Mouse (Mus musculus) kidney, adult 10 weeks (tissue): ENCODE data around the gene 1700016D06Rik. TPM values are rescaled to one million over a fixed set of nuclear protein-coding genes. Genes with fewer than 3 reads are reported as not detected.

Experiments
- polyA plus RNA-seq: library from polyadenylated mRNA; stranded (reverse); fragments of 350-450 nt; fragmentation: Illumina TruSeq; extraction: RNeasy Lipid Tissue Mini Kit (QIAGEN cat#74804); gene quantifications from one replicate; pipeline ENCODE4 v1.2.3, GENCODE M21; 2014; ENCODE audit warnings: low read depth, low replicate concordance

The 1700016D06Rik gene
- not detected for polyA plus RNA-seq

DNA sequence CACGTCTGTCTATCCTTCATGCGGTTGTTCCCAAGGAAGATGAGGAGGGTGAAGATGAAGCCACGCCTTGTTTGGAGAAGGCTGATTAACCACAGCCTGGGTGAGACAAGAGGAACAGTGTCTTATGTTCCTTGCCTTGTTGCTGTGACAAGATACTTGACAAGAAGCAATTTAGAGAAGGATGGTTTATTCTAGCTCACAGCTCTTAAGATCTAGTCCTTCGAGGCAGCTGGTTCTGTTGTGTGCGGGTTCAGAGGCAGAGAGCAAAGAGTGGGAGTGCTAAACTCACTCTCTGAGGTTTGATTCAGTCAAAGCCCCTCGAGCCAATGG, at the start of gene 1700016D06Rik:
TSS of gene 1700016D06Rik (minus strand) at position 31 of the 330 bp plus-strand sequence.

DNA sequence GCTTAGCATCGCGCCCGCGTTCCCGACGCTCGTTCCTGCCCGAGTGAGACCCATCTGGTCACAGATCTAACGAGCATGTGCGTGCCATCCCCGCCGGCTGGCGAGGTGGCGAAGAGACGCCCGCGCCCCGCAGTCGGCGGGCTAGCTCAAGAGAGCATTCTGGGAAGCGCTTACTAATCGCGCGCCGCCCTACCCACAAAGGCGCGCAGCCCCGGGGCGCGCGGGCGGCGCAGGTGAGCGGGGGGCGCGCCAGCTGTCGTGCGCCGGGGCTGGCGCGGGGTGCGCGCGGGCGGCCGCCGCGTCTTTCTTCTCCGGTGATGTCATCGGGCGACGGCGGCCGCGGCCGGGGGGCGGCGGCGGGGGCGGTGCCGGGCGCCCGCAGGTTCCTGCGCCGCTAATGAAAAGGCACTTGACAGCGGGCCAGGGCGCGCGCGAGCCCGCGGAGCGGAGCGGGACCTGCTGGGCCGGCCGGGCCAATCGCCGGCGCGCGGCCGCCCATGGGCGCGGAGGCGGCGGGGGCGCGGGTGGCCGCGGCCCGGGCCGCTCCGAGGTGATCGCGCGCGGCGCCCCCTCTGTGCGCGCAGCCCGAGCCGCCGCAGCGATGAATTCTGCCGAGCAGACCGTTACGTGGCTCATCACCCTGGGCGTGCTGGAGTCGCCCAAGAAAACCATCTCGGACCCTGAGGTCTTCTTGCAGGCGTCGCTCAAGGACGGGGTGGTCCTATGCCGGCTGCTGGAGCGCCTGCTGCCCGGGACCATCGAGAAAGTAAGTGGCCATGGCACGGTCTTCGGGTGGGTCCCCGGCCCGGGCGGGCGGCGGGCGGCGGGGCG, 27.0 kb upstream of the 1700016D06Rik start, which contains the start of gene Arhgef7:
TSS of gene Arhgef7 (plus strand) at position 71 of the 831 bp plus-strand sequence.

DNA sequence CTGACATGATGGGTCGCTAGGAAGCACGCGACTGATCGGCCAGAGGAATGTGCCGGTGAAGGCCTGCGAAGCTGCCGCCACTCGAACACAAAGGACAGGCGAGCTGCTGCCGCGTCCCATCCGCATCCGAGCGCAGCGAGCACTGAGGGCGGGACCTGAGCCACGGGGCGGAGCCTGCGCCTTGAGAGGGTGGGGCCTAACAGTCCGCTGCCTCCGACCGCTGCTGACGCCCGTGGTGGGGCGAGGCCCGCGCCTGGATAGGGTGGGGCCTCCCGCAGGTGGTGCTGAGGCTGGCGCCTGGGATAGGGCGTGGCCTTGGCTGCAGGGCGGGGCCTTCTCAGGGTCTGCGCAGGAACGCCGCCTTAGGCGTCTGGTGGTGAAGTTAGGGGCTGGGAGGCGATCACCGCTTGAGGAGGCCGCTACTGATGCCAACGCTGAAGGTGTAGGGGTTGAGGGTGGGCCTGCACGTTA, 65.2 kb downstream of the 1700016D06Rik start, which contains the start of gene Ankrd10:
TSS of gene Ankrd10 (minus strand) at position 147 of the 471 bp plus-strand sequence.

Other genes starting within 250 kb of the 1700016D06Rik start
- gene Rab20, start 222.4 kb downstream of the 1700016D06Rik start, polyA plus RNA-seq, result 9.0 TPM
- 13.5 TPM for gene Naxd, start 203.6 kb downstream of the 1700016D06Rik start, polyA plus RNA-seq
- 10.3 TPM for gene Cars2, start 150.3 kb downstream of the 1700016D06Rik start, polyA plus RNA-seq
- 22.4 TPM for gene Ing1, start 145.5 kb downstream of the 1700016D06Rik start, polyA plus RNA-seq
- gene Ankrd10, start 65.3 kb downstream of the 1700016D06Rik start, polyA plus RNA-seq, result 23.2 TPM
- gene Arhgef7, start 26.7 kb upstream of the 1700016D06Rik start, polyA plus RNA-seq, result 19.1 TPM
- not detected for gene Tex29, start 139.4 kb upstream of the 1700016D06Rik start, polyA plus RNA-seq